Mouse (Mus musculus): ENCODE data around the gene Ralgapa1.
"Not testable (repeated sequence)": the region's sequence is repeated elsewhere in the genome, so short reads cannot be mapped to it uniquely, and the experiment has no call there.

Gene Ralgapa1

GRCm38 (mm10) chr12:55598887-55599561 is 221.9 kb downstream of the Ralgapa1 start, which contains the start of gene Insm2:
TSS of gene Insm2 (plus strand) at chr12:55599427.
- DNase-seq (ENCODE audit: low spot score): no peak

DNA sequence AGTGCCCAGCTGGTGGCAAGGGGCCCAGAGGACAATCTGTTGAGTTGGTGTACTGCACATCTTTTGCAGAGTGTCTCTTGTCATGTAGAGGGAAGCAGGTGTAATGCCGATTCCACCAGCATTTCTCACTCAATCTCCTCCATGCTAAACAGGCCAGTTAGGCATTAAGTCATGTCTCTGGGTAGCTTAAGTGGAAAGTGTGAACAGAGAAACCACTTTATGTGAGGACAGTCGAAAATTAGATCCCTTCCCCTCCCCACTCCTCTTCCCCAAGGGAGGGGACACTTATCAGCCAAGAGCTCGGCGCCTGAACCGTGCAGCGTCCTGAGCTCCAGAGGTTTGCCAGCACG is 222.5 kb downstream of the Ralgapa1 start:
- DNase-seq (ENCODE audit: low spot score): no peak

- DNase-seq (ENCODE audit: low spot score): not testable (repeated sequence)
These were observed 234.0 kb downstream of the Ralgapa1 start for GRCm38 (mm10) chr12:55586936-55587335.

- no peak for DNase-seq (ENCODE audit: low spot score)
These were observed 247.2 kb downstream of the Ralgapa1 start for GRCm38 (mm10) chr12:55573794-55574193.

DNA sequence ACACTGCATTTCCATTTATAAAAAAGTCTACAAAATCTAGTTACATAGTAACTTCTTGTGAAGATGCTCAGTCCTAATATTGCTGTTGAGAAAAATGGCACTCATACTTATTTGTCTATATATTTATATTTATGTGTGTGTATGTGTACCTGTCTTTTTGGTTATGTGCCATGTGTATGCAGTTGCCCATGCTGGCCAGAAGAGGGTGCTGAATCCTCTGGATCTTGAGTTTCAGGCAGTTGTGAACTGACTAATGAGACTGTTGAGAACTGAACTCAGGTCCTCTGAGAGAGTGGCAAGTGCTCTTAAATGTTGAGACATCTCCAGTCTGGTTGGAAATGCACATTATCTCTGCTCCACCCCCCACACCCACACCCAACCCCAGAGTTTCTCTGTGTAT is 247.9 kb downstream of the Ralgapa1 start:
- DNase-seq (ENCODE audit: low spot score): no peak

DNA sequence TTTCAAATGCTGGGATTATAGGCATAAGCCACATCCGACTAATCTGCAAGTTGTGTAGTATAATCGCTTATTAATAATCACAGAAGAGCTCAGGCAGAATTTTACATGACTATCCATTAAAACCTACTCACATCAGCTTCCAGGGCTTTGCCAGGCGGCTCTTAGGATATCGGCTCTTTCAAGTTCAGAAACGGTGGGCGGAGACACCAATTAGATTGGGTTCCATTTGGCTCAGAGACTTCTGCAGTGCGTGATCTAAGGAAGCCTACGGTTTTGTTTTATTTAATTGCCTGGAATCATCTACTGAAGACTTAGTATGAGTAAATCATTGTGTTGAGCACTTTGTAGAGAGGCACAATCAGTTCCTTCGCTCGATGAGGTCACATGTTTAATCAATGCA is 249.3 kb downstream of the Ralgapa1 start:
- no peak for DNase-seq (ENCODE audit: low spot score)

- DNase-seq (ENCODE audit: low spot score): no peak
These were observed 249.8 kb downstream of the Ralgapa1 start for GRCm38 (mm10) chr12:55571181-55571580.

DNA sequence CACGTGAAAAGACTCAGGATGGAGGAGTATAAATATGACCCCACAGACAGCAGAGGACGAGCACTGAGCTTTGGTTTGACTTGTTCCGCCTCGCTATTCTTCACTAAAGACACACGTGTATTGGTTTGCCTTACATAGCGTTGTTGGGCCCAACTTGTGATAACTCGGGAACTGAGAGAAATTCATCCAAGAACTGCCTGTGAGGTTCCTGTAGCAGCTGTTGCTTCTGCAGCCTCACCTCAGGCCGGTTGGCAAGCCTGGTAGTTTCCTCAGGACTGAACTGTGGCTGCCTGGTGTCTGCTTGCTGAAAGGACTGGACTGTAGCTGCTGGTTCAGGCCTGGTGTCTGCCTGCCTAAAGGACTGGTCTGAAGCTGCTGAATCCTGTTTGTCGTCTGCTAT is 250.3 kb downstream of the Ralgapa1 start:
- DNase-seq (ENCODE audit: low spot score): no peak

DNA sequence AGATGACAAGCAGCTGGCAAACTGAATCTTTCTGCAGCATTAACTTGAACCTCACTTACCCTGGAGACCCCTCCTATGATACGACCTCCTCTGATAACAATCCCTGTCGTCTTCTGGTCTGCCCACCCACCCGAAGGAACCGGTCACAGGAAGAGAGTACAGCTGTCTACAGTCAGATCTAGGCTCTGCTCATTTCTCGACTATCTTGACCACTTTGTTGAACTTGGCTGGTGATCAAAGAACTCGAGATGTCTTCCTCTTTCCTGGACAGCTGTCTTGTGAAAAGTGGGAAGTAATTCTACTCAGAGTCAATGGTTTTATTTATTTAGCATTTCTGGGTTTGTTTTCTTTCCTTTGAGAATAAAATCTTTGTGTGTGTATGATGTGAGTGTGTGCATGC is 251.3 kb downstream of the Ralgapa1 start:
- DNase-seq (ENCODE audit: low spot score): no peak

DNA sequence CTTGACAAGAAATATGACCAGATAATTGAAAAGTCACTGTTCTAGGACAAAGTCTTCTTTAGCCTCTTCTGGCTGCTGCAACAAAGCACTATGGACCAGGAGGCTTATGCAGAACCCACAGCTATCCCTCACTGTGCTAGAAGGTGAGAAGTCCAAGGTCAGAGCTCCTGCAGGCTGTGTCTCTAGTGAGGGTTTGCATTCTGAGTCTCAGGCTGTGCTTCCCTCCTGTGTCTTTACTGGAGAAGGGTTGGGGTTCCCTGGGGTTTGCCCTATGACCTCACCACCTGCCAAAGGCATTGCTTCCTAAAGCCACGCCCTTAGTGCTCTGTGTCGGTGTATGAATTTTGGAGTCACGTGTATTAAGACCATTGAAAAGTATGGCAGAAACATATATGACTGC is 252.5 kb downstream of the Ralgapa1 start:
- no peak for DNase-seq (ENCODE audit: low spot score)

DNA sequence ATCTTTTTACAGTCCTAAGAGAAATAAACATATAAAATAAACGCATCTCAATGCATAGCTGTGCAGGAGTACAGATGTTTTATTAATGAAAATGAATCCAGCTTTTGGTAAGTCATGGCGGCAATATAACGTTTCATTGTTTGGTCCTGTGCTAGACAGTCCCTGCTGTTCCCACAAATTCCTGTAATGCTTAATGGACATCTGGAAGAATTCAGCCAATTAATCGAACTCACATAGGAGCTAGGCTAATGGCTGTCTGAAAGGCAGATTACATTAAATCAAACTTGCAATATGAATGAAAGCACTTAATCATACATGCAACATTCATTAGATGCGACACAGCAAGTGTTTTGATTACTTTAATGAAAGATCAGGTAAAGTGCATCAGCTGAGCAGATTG is 254.1 kb downstream of the Ralgapa1 start:
- DNase-seq (ENCODE audit: low spot score): no peak

DNA sequence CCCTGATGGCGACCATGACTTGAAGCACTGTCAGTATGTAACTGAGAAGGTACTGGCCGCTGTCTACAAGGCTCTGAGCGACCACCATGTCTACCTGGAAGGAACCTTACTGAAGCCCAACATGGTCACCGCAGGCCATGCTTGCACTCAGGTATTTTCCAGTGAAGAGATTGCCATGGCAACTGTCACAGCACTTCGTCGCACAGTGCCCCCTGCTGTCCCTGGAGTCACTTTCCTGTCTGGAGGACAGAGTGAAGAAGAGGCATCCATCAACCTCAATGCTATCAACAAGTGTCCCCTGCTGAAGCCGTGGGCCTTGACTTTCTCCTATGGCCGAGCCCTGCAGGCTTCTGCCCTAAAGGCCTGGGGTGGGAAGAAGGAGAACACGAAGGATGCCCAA is 255.1 kb downstream of the Ralgapa1 start:
- DNase-seq (ENCODE audit: low spot score): no peak

DNA sequence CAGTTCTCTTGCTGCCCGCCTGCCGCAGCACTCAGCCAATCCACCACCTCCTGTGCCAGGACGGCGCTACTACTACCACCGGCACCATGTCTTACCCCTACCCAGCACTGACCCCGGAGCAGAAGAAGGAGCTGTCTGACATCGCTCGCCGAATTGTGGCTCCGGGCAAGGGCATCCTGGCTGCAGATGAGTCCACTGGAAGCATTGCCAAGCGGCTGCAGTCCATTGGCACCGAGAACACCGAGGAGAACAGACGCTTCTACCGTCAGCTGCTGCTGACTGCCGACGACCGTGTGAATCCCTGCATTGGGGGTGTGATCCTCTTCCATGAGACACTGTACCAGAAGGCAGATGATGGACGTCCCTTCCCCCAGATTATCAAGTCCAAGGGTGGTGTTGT is 255.8 kb downstream of the Ralgapa1 start, which contains the start of gene Aldoart2:
Gene Aldoart2 (plus strand): TSS at position 34 of the 400 bp plus-strand sequence.
- no peak for DNase-seq (ENCODE audit: low spot score)

DNA sequence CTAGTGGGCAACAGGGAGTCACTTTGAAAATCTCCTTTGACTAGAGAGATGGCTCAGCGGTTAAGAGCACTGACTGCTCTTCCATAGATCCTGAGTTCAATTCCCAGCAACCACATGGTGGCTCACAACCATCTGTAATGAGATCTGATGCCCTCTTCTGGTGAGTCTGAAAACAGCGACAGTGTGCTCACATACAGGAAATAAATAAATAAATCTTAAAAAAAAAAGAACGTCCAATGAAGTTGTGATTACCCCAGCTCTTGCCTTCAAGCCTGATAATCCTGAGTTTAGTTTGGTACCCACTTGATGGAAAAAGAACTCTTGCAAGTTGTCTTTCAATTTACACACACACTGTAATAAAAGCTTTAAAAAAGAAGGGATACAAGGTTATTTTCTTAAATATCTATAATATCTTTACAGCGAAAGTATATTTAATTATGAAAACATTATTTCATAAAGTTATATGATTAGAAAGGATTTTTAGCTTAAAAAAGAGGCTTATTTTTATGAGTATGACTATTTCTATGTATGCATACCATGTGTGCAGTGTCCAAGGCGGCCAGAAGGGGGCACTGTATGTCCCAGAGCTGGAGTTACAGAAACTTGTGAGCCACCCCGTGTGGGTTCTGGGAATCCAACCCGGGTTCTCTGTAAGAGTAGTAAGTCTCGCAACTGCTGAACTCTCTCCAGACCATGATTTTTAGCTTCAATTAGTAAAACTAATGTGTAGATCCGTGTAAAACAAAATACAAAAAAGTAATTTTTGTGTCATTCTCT is 256.6 kb downstream of the Ralgapa1 start:
- DNase-seq (ENCODE audit: low spot score): no peak

DNA sequence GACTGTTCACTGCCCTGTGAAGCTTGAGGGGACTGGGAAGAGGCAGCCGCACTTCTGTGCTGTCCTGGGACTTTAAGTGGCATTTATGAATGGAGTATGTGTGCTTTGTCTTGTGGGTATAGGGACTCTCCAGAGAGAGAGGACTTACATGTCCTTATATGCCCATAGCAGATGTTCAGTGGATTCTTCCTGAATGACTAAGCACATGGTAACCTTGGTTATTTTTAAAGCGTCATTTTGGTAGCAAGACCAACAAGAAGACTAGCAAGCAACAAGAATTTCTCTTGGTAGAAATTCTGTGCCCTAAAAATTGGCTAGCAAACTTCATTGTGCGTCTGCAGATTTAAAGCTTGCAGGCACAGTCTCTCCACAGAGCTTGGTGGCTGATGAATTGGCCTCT is 257.2 kb downstream of the Ralgapa1 start:
- no peak for DNase-seq (ENCODE audit: low spot score)

- DNase-seq (ENCODE audit: low spot score): no peak
These were observed 260.8 kb downstream of the Ralgapa1 start for GRCm38 (mm10) chr12:55560025-55560690.

DNA sequence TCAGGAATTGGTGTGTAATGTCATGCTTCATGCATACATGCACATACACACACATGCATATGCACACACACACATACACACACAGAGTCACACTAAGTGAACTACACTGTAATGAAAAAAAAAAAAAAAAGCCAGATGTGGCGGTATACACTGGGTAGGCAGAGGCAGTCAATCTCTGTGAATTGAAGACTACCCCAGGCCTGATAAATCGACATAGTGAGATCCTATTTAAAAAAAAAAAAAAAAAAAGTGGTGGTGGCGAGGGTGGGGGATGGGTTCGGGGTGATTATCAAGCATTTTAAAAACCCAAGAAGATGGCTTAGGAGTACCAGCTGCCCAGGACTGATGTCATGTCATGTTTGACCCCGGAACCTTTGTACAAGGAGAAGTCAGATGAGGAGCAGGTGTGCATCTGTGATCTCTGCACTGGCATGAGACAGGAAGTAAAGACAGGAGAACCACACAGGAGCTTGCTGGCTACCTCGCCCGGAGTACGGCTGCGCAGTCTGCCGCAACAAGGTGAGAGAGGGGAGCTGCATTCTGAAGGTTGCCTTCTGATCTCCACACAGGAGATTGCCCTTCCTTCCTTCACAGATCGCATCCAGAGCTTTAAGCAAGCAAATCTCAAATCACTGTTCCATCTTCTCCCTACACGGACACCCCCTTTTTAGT is 261.6 kb downstream of the Ralgapa1 start:
- DNase-seq (ENCODE audit: low spot score): no peak

DNA sequence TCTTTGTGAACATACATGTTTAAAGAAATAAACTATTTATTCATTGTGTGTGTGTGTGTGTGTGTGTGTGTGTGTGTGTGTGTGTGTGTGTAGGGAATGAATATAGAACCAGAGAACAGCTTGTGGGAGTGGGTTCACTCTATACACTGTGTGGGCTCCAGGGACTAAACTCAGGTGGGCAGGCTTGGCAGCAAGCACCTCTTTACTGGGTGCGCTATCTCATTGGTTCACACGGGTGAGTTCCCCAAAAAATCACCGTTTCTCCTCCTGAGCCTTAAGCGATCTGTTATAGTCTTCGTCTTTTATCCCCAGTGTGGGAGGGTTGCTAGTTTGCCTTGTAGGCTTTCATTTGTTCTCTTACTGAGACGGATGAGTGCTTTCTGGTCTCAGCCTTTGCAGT is 263.1 kb downstream of the Ralgapa1 start:
- DNase-seq (ENCODE audit: low spot score): no peak

- DNase-seq (ENCODE audit: low spot score): not testable (repeated sequence)
These were observed 266.1 kb downstream of the Ralgapa1 start for GRCm38 (mm10) chr12:55554901-55555300.
